Mouse (Mus musculus) kidney, embryonic 16.5 days (tissue): ENCODE measurements around the gene Ctnnd2. TPM values are rescaled to one million over a fixed set of nuclear protein-coding genes. Genes with fewer than 3 reads are reported as not detected.

Source experiments
- ATAC-seq: fragments of 200-750 bp; cut with Nextera tagmentation; 2 replicates; pipeline ENCODE4 v1.8.0; 2017; ENCODE audit warnings: moderate TSS enrichment; ENCODE audit not compliant: low FRiP score, low TSS enrichment
- H3K27ac ChIP-seq: fragments of 300-500 bp; sonication (generic); 2 replicates; pipeline ENCODE4 v1.5.1; 2014; ENCODE audit warnings: low read length
- H3K27me3 ChIP-seq: fragments of 300-500 bp; sonication (generic); 2 replicates; pipeline ENCODE4 v1.6.1; 2014; ENCODE audit warnings: low read length, control low read depth, mixed read lengths; ENCODE audit not compliant: insufficient read depth
- H3K36me3 ChIP-seq: fragments of 300-500 bp; sonication (generic); 2 replicates; pipeline ENCODE4 v1.6.1; 2014; ENCODE audit warnings: low read length, control low read depth, mixed read lengths; ENCODE audit not compliant: insufficient read depth
- H3K4me1 ChIP-seq: fragments of 300-500 bp; sonication (generic); 2 replicates; pipeline ENCODE4 v1.6.1; 2014; ENCODE audit warnings: low read length, control low read depth, mixed read lengths; ENCODE audit not compliant: insufficient read depth
- H3K4me2 ChIP-seq: fragments of 300-500 bp; sonication (generic); replicated peaks from 2 replicates; pipeline ENCODE4 v1.6.1; 2014; ENCODE audit warnings: low read depth, low read length
- H3K4me3 ChIP-seq: fragments of 300-500 bp; sonication (generic); 2 replicates; pipeline ENCODE4 v1.5.1; 2014; ENCODE audit warnings: mild to moderate bottlenecking, low read length
- H3K9ac ChIP-seq: fragments of 300-500 bp; sonication (generic); replicated peaks from 2 replicates; pipeline ENCODE4 v1.6.1; 2014; ENCODE audit warnings: low read length
- H3K9me3 ChIP-seq: fragments of 300-500 bp; sonication (generic); 2 replicates; pipeline ENCODE4 v1.6.1; 2016; ENCODE audit warnings: low read length, control low read depth
- WGBS: fragments of 180-500 bp; shearing (Covaris S2); extraction: QIAGEN DNeasy Blood & Tissue Kit; methylation state at CpG from one replicate; pipeline ENCODE4 v1.1.7; 2014; 5-methylcytosine and 5-hydroxymethylcytosine counted together
- polyA plus RNA-seq: library from polyadenylated mRNA; unstranded; fragments of >200 nt; fragmentation: Nextera tagmentation; extraction: Ambion mirVana; gene quantifications from 2 replicates; pipeline ENCODE4 v1.2.1, GENCODE M21; 2015

Gene Ctnnd2
- polyA plus RNA-seq, 1 experiment from 2014 or later: 3.6 TPM

GRCm38 (mm10) chr15:30550956-30551355 is 378.6 kb downstream of the Ctnnd2 start:
- Histone ChIP-seq H3K4me3 (no peak overlapping the region), H3K4me1 (no peaks in the 10 kb centered on the region), H3K27me3 (no peaks in the 10 kb centered on the region), H3K36me3 (no peaks in the 10 kb centered on the region), H3K27ac (no peak overlapping the region), H3K4me2 (no peak overlapping the region), H3K9me3 (no peaks in the 10 kb centered on the region), H3K9ac (no peak overlapping the region)
- ATAC-seq: no peak
- 76% methylated on average over 12 of the region's 12 CpGs for WGBS

GRCm38 (mm10) chr15:30553910-30554406 is 381.6 kb downstream of the Ctnnd2 start:
- Histone ChIP-seq H3K9ac (no peak overlapping the region), H3K9me3 (no peaks in the 10 kb centered on the region), H3K36me3 (no peaks in the 10 kb centered on the region), H3K27ac (no peak overlapping the region), H3K4me1 (no peaks in the 10 kb centered on the region), H3K27me3 (no peaks in the 10 kb centered on the region), H3K4me3 (no peak overlapping the region), H3K4me2 (no peak overlapping the region)
- no peak for ATAC-seq
- 92% methylated on average over 2 of the region's 2 CpGs for WGBS

- no peak for ATAC-seq
- H3K9ac ChIP-seq: no peak overlapping the region
These were observed 383.4 kb downstream of the Ctnnd2 start for GRCm38 (mm10) chr15:30555787-30556186.

GRCm38 (mm10) chr15:30562375-30562774 is 390.0 kb downstream of the Ctnnd2 start:
- Histone ChIP-seq H3K9me3 (no peaks in the 10 kb centered on the region), H3K9ac (no peak overlapping the region), H3K4me3 (no peak overlapping the region), H3K4me1 (no peaks in the 10 kb centered on the region), H3K27me3 (no peaks in the 10 kb centered on the region), H3K4me2 (no peak overlapping the region), H3K36me3 (no peaks in the 10 kb centered on the region), H3K27ac (no peak overlapping the region)
- WGBS: 83% methylated on average over 5 of the region's 5 CpGs
- ATAC-seq: no peak

More at GRCm38 (mm10) chr15:30555787-30556186, 383.4 kb downstream of the Ctnnd2 start:
- Histone ChIP-seq H3K4me1 (no peaks in the 10 kb centered on the region), H3K27me3 (no peaks in the 10 kb centered on the region), H3K4me3 (no peak overlapping the region), H3K4me2 (no peak overlapping the region), H3K36me3 (no peaks in the 10 kb centered on the region), H3K27ac (no peak overlapping the region), H3K9me3 (no peaks in the 10 kb centered on the region)
- 98% methylated on average over 2 of the region's 2 CpGs for WGBS

GRCm38 (mm10) chr15:30564594-30564993 is 392.2 kb downstream of the Ctnnd2 start:
- no peak for ATAC-seq
- Histone ChIP-seq H3K36me3 (no peaks in the 10 kb centered on the region), H3K4me2 (no peak overlapping the region), H3K9me3 (no peaks in the 10 kb centered on the region), H3K4me1 (no peaks in the 10 kb centered on the region), H3K27me3 (no peaks in the 10 kb centered on the region), H3K9ac (no peak overlapping the region), H3K27ac (no peak overlapping the region), H3K4me3 (no peak overlapping the region)
- WGBS: 91% methylated on average over 2 of the region's 2 CpGs

- Histone ChIP-seq H3K9ac (no peak overlapping the region), H3K4me3 (no peak overlapping the region), H3K36me3 (no peaks in the 10 kb centered on the region), H3K4me1 (no peaks in the 10 kb centered on the region), H3K9me3 (no peaks in the 10 kb centered on the region), H3K4me2 (no peak overlapping the region), H3K27ac (no peak overlapping the region), H3K27me3 (no peaks in the 10 kb centered on the region)
- WGBS: 81% methylated on average over 8 of the region's 8 CpGs
- ATAC-seq: no peak
These were observed 397.9 kb downstream of the Ctnnd2 start for GRCm38 (mm10) chr15:30570254-30570800.

- Histone ChIP-seq H3K4me1 (no peaks in the 10 kb centered on the region), H3K27me3 (no peaks in the 10 kb centered on the region), H3K9ac (no peak overlapping the region), H3K36me3 (no peaks in the 10 kb centered on the region), H3K27ac (no peak overlapping the region), H3K9me3 (no peaks in the 10 kb centered on the region), H3K4me3 (no peak overlapping the region), H3K4me2 (no peak overlapping the region)
- no peak for ATAC-seq
- 90% methylated on average over 5 of the region's 5 CpGs for WGBS
These were observed 415.1 kb downstream of the Ctnnd2 start for GRCm38 (mm10) chr15:30587446-30587845.

- no peak overlapping the region for H3K9ac ChIP-seq
- H3K27me3 ChIP-seq: no peaks in the 10 kb centered on the region
- no peak overlapping the region for H3K4me2 ChIP-seq
- ATAC-seq: no peak
- no peaks in the 10 kb centered on the region for H3K9me3 ChIP-seq
- H3K36me3 ChIP-seq: no peaks in the 10 kb centered on the region
- WGBS: 93% methylated on average over 6 of the region's 6 CpGs
- H3K4me1 ChIP-seq: no peaks in the 10 kb centered on the region
- no peak overlapping the region for H3K4me3 ChIP-seq
- H3K27ac ChIP-seq: no peak overlapping the region
These were observed 418.5 kb downstream of the Ctnnd2 start for GRCm38 (mm10) chr15:30590865-30591264.

GRCm38 (mm10) chr15:30595507-30595906 is 423.1 kb downstream of the Ctnnd2 start:
- Histone ChIP-seq H3K36me3 (no peaks in the 10 kb centered on the region), H3K4me1 (no peaks in the 10 kb centered on the region), H3K9ac (no peak overlapping the region), H3K4me3 (no peak overlapping the region), H3K27ac (no peak overlapping the region), H3K27me3 (no peaks in the 10 kb centered on the region), H3K4me2 (no peak overlapping the region), H3K9me3 (no peaks in the 10 kb centered on the region)
- 81% methylated on average over 1 of the region's 1 CpGs for WGBS
- no peak for ATAC-seq

- H3K4me2 ChIP-seq: no peak overlapping the region
- ATAC-seq: no peak
- H3K4me3 ChIP-seq: no peak overlapping the region
- H3K27me3 ChIP-seq: no peaks in the 10 kb centered on the region
- H3K4me1 ChIP-seq: no peaks in the 10 kb centered on the region
- no peaks in the 10 kb centered on the region for H3K36me3 ChIP-seq
- H3K27ac ChIP-seq: no peak overlapping the region
- no peak overlapping the region for H3K9ac ChIP-seq
- 79% methylated on average over 7 of the region's 7 CpGs for WGBS
- H3K9me3 ChIP-seq: no peaks in the 10 kb centered on the region
These were observed 438.2 kb downstream of the Ctnnd2 start for GRCm38 (mm10) chr15:30610613-30611012.
